Mouse (Mus musculus): ENCODE data around the gene Rap1gap2. TPM values are rescaled to one million over a fixed set of nuclear protein-coding genes. Genes with fewer than 3 reads are reported as not detected.

Rap1gap2 gene
- polyA plus RNA-seq, 1 experiment from 2014 or later = 1.3 TPM

- H3K36me3 ChIP-seq (ENCODE audit: control insufficient read depth, insufficient read depth, low read length) = no peaks in the 10 kb centered on the region
- H3K9ac ChIP-seq (ENCODE audit: low read length) = peak overlapping the region; percentile 27; the same call in 1 of the 2 replicates
- ATAC-seq (replicated peaks; ENCODE audit: low FRiP score) (peak; percentile 49; the same call in 1 of the 2 replicates), DNase-seq (ENCODE audit: low spot score) (no peak)
- H3K27ac ChIP-seq (ENCODE audit: low read depth, low read length) = no peak overlapping the region
- peaks cover 10% of the 10 kb centered on the region; the same call in 1 of the 2 replicates for H3K4me1 ChIP-seq (replicated peaks; ENCODE audit: control insufficient read depth, insufficient read depth, low read length)
- no peaks in the 10 kb centered on the region for H3K9me3 ChIP-seq (ENCODE audit: control insufficient read depth, low read length)
- 12% methylated on average over 7 of the region's 7 CpGs for WGBS
- H3K4me2 ChIP-seq (ENCODE audit: low read depth, low read length, severe bottlenecking) = no peak overlapping the region
- H3K4me3 ChIP-seq (ENCODE audit: low read depth, low read length) = no peak overlapping the region
- no peaks in the 10 kb centered on the region for H3K27me3 ChIP-seq (ENCODE audit: control insufficient read depth, insufficient read depth, low read length)
Measured at GRCm38 (mm10) chr11:74548781-74549382, 61.8 kb downstream of the Rap1gap2 start.

- Histone ChIP-seq H3K9ac (ENCODE audit: low read length) (no peak overlapping the region), H3K36me3 (ENCODE audit: control insufficient read depth, insufficient read depth, low read length) (no peaks in the 10 kb centered on the region), H3K9me3 (ENCODE audit: control insufficient read depth, low read length) (no peaks in the 10 kb centered on the region), H3K27ac (ENCODE audit: low read depth, low read length) (peak overlapping the region; percentile 1; the same call in 1 of the 2 replicates), H3K27me3 (ENCODE audit: control insufficient read depth, insufficient read depth, low read length) (no peaks in the 10 kb centered on the region), H3K4me1 (replicated peaks; ENCODE audit: control insufficient read depth, insufficient read depth, low read length) (peaks cover 10% of the 10 kb centered on the region; the same call in 1 of the 2 replicates), H3K4me2 (ENCODE audit: low read depth, low read length, severe bottlenecking) (peak overlapping the region; percentile 34), H3K4me3 (ENCODE audit: low read depth, low read length) (peak overlapping the region; percentile 6; the same call in 1 of the 2 replicates)
- WGBS = 6% methylated on average over 16 of the region's 16 CpGs
- DNase-seq (ENCODE audit: low spot score) (peak; percentile 72), ATAC-seq (replicated peaks; ENCODE audit: low FRiP score) (peak; percentile 69)
Measured at GRCm38 (mm10) chr11:74546933-74547694, 63.6 kb downstream of the Rap1gap2 start.

GRCm38 (mm10) chr11:74546165-74546564 lies 64.5 kb downstream of the Rap1gap2 start:
- Histone ChIP-seq H3K9me3 (ENCODE audit: control insufficient read depth, low read length) (no peaks in the 10 kb centered on the region), H3K36me3 (ENCODE audit: control insufficient read depth, insufficient read depth, low read length) (no peaks in the 10 kb centered on the region), H3K4me1 (replicated peaks; ENCODE audit: control insufficient read depth, insufficient read depth, low read length) (peaks cover 10% of the 10 kb centered on the region; the same call in 1 of the 2 replicates), H3K27me3 (ENCODE audit: control insufficient read depth, insufficient read depth, low read length) (no peaks in the 10 kb centered on the region), H3K27ac (ENCODE audit: low read depth, low read length) (no peak overlapping the region), H3K4me3 (ENCODE audit: low read depth, low read length) (no peak overlapping the region), H3K4me2 (ENCODE audit: low read depth, low read length, severe bottlenecking) (no peak overlapping the region), H3K9ac (ENCODE audit: low read length) (no peak overlapping the region)
- ATAC-seq (replicated peaks; ENCODE audit: low FRiP score) = 0 out of 2 replicates have a peak, but pooled peaks have one; percentile 50
- peak; percentile 63 for DNase-seq (ENCODE audit: low spot score)
- 41% methylated on average over 4 of the region's 4 CpGs for WGBS

GRCm38 (mm10) chr11:74545560-74545959 lies 65.2 kb downstream of the Rap1gap2 start:
- Histone ChIP-seq H3K9me3 (ENCODE audit: control insufficient read depth, low read length) (no peaks in the 10 kb centered on the region), H3K4me1 (replicated peaks; ENCODE audit: control insufficient read depth, insufficient read depth, low read length) (peaks cover 10% of the 10 kb centered on the region; the same call in 1 of the 2 replicates), H3K4me2 (ENCODE audit: low read depth, low read length, severe bottlenecking) (no peak overlapping the region), H3K27me3 (ENCODE audit: control insufficient read depth, insufficient read depth, low read length) (no peaks in the 10 kb centered on the region), H3K27ac (ENCODE audit: low read depth, low read length) (no peak overlapping the region), H3K9ac (ENCODE audit: low read length) (no peak overlapping the region), H3K4me3 (ENCODE audit: low read depth, low read length) (no peak overlapping the region), H3K36me3 (ENCODE audit: control insufficient read depth, insufficient read depth, low read length) (no peaks in the 10 kb centered on the region)
- WGBS = 87% methylated on average over 2 of the region's 2 CpGs
- ATAC-seq (replicated peaks; ENCODE audit: low FRiP score) (no peak), DNase-seq (ENCODE audit: low spot score) (no peak)

- Histone ChIP-seq H3K27me3 (ENCODE audit: control insufficient read depth, insufficient read depth, low read length) (no peaks in the 10 kb centered on the region), H3K4me2 (ENCODE audit: low read depth, low read length, severe bottlenecking) (no peak overlapping the region), H3K27ac (ENCODE audit: low read depth, low read length) (no peak overlapping the region), H3K9ac (ENCODE audit: low read length) (no peak overlapping the region), H3K9me3 (ENCODE audit: control insufficient read depth, low read length) (no peaks in the 10 kb centered on the region), H3K36me3 (ENCODE audit: control insufficient read depth, insufficient read depth, low read length) (no peaks in the 10 kb centered on the region), H3K4me3 (ENCODE audit: low read depth, low read length) (no peak overlapping the region), H3K4me1 (replicated peaks; ENCODE audit: control insufficient read depth, insufficient read depth, low read length) (no peaks in the 10 kb centered on the region)
- 91% methylated on average over 4 of the region's 4 CpGs for WGBS
- ATAC-seq (replicated peaks; ENCODE audit: low FRiP score) (no peak), DNase-seq (ENCODE audit: low spot score) (no peak)
Measured at GRCm38 (mm10) chr11:74537352-74537751, 73.4 kb downstream of the Rap1gap2 start.

GRCm38 (mm10) chr11:74536140-74536842 lies 74.4 kb downstream of the Rap1gap2 start:
- ATAC-seq (replicated peaks; ENCODE audit: low FRiP score) = peak; percentile 33; the same call in 1 of the 2 replicates

GRCm38 (mm10) chr11:74534380-74534779 lies 76.3 kb downstream of the Rap1gap2 start:
- H3K4me2 ChIP-seq (ENCODE audit: low read depth, low read length, severe bottlenecking) = no peak overlapping the region
- no peak overlapping the region for H3K4me3 ChIP-seq (ENCODE audit: low read depth, low read length)
- ATAC-seq (replicated peaks; ENCODE audit: low FRiP score) (no peak), DNase-seq (ENCODE audit: low spot score) (no peak)
- no peaks in the 10 kb centered on the region for H3K9me3 ChIP-seq (ENCODE audit: control insufficient read depth, low read length)
- peaks cover 5% of the 10 kb centered on the region; the same call in 1 of the 2 replicates for H3K4me1 ChIP-seq (replicated peaks; ENCODE audit: control insufficient read depth, insufficient read depth, low read length)
- no peaks in the 10 kb centered on the region for H3K36me3 ChIP-seq (ENCODE audit: control insufficient read depth, insufficient read depth, low read length)
- H3K27me3 ChIP-seq (ENCODE audit: control insufficient read depth, insufficient read depth, low read length) = no peaks in the 10 kb centered on the region
- H3K9ac ChIP-seq (ENCODE audit: low read length) = no peak overlapping the region
- no peak overlapping the region for H3K27ac ChIP-seq (ENCODE audit: low read depth, low read length)
- 97% methylated on average over 7 of the region's 7 CpGs for WGBS

More at GRCm38 (mm10) chr11:74536140-74536842, 74.4 kb downstream of the Rap1gap2 start:
- no peaks in the 10 kb centered on the region for H3K9me3 ChIP-seq (ENCODE audit: control insufficient read depth, low read length)
- no peak overlapping the region for H3K4me2 ChIP-seq (ENCODE audit: low read depth, low read length, severe bottlenecking)
- H3K27ac ChIP-seq (ENCODE audit: low read depth, low read length) = no peak overlapping the region
- H3K36me3 ChIP-seq (ENCODE audit: control insufficient read depth, insufficient read depth, low read length) = no peaks in the 10 kb centered on the region
- WGBS = 36% methylated on average over 14 of the region's 14 CpGs
- H3K4me3 ChIP-seq (ENCODE audit: low read depth, low read length) = no peak overlapping the region
- H3K4me1 ChIP-seq (replicated peaks; ENCODE audit: control insufficient read depth, insufficient read depth, low read length) = peaks cover 5% of the 10 kb centered on the region; the same call in 1 of the 2 replicates
- H3K27me3 ChIP-seq (ENCODE audit: control insufficient read depth, insufficient read depth, low read length) = no peaks in the 10 kb centered on the region
- DNase-seq (ENCODE audit: low spot score) = no peak
- no peak overlapping the region for H3K9ac ChIP-seq (ENCODE audit: low read length)

GRCm38 (mm10) chr11:74533050-74533449 lies 77.7 kb downstream of the Rap1gap2 start:
- no peaks in the 10 kb centered on the region for H3K27me3 ChIP-seq (ENCODE audit: control insufficient read depth, insufficient read depth, low read length)
- no peaks in the 10 kb centered on the region for H3K9me3 ChIP-seq (ENCODE audit: control insufficient read depth, low read length)
- no peak overlapping the region for H3K27ac ChIP-seq (ENCODE audit: low read depth, low read length)
- H3K4me3 ChIP-seq (ENCODE audit: low read depth, low read length) = no peak overlapping the region
- H3K36me3 ChIP-seq (ENCODE audit: control insufficient read depth, insufficient read depth, low read length) = no peaks in the 10 kb centered on the region
- WGBS = 94% methylated on average over 2 of the region's 2 CpGs
- ATAC-seq (replicated peaks; ENCODE audit: low FRiP score) (no peak), DNase-seq (ENCODE audit: low spot score) (no peak)
- H3K4me2 ChIP-seq (ENCODE audit: low read depth, low read length, severe bottlenecking) = no peak overlapping the region
- H3K9ac ChIP-seq (ENCODE audit: low read length) = no peak overlapping the region
- H3K4me1 ChIP-seq (replicated peaks; ENCODE audit: control insufficient read depth, insufficient read depth, low read length) = peaks cover 5% of the 10 kb centered on the region; the same call in 1 of the 2 replicates

All from forebrain, embryonic 11.5 days (tissue).